Mouse (Mus musculus) activated CD4-positive, CD25-positive, alpha-beta regulatory T cell, adult 4 months (primary cell): ENCODE data around the gene Ubqln1. TPM values are rescaled to one million over a fixed set of nuclear protein-coding genes. Genes with fewer than 3 reads are reported as not detected.
"Not testable (repeated sequence)": the region's sequence is repeated elsewhere in the genome, so short reads cannot be mapped to it uniquely, and the experiment has no call there.

ENCODE experiments used
- ATAC-seq: one replicate; pipeline ENCODE4 v1.8.0; 2017
- polyA plus RNA-seq, 2 experiments: library from polyadenylated mRNA; unstranded; fragments of 100-300 nt; shearing (Covaris generic); gene quantifications; one replicate each; pipeline ENCODE4 v1.2.1; 2017

Ubqln1 gene
- polyA plus RNA-seq, 2 experiments from 2014 or later = 15.4 to 17.0 TPM

DNA sequence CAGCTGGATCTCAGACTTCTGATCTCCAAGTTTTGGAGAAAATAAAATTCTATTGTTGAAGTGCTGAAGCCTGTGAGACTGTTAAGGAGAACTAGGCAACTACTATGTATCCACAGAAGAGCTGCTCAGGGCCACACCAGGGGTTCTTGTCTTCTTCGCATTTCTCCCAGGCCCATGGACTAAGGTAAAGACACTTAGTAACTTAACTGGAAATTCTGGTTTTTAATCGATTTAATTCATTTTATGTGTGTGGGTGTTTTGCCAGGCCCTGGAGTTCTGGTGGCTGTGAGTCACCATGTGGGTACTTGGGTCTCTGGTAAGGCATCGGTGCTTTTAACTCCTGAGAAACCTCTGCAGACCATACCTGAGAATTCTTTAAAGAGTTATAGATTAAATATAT is 65.8 kb downstream of the Ubqln1 start:
- ATAC-seq = no peak

DNA sequence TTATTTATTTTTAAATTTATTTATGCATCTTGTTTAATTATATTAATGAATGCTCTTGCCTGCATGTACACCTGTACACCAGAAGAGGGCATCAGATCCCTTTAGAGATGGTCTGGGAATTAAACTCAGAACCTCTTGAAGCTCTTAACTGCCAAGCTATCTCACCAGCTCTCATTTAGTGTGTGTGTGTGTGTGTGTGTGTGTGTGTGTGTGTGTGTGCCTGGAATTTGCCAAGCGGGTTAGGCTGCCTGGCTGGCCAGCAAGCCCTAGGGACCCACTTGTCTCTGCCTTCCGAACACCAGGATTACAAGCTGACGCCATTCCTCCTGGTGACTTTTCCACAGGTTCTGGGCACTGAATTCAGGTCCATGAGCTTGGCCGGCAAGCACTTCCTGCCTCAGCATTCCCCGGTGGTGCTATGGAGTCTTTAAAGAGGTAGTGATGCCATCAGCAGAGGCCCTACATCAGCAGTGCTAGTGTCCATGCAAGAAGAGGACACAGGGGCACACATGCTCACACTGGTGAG is 66.4 kb downstream of the Ubqln1 start:
- ATAC-seq = peak; percentile 68

GRCm38 (mm10) chr13:58148256-58148831 is 67.1 kb downstream of the Ubqln1 start:
- ATAC-seq = peak; percentile 43

- no peak for ATAC-seq
Measured at GRCm38 (mm10) chr13:58147760-58148159, 67.7 kb downstream of the Ubqln1 start.

DNA sequence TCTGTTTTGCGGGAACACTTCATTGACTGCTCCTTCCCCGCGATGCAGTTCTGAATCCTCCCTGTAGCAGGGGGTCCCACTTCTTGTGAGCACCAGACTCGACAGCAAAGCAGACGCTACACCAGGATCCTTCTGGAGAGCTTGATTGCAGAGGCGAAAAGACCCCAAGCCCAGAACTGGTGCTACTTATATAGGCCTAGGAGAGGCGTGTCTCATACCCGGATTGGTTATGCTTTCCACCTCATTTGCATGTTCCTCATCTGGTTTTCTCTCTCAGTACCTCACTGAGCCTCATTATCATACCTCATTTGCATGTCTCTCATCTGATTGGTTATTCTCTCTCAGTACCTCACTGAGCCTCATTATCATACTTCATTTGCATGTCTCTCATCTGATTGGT is 68.8 kb downstream of the Ubqln1 start:
- not testable (repeated sequence) for ATAC-seq

GRCm38 (mm10) chr13:58131692-58132091 is 83.8 kb downstream of the Ubqln1 start:
- ATAC-seq = no peak

- no peak for ATAC-seq
Measured at GRCm38 (mm10) chr13:58129687-58130246, 85.7 kb downstream of the Ubqln1 start.

DNA sequence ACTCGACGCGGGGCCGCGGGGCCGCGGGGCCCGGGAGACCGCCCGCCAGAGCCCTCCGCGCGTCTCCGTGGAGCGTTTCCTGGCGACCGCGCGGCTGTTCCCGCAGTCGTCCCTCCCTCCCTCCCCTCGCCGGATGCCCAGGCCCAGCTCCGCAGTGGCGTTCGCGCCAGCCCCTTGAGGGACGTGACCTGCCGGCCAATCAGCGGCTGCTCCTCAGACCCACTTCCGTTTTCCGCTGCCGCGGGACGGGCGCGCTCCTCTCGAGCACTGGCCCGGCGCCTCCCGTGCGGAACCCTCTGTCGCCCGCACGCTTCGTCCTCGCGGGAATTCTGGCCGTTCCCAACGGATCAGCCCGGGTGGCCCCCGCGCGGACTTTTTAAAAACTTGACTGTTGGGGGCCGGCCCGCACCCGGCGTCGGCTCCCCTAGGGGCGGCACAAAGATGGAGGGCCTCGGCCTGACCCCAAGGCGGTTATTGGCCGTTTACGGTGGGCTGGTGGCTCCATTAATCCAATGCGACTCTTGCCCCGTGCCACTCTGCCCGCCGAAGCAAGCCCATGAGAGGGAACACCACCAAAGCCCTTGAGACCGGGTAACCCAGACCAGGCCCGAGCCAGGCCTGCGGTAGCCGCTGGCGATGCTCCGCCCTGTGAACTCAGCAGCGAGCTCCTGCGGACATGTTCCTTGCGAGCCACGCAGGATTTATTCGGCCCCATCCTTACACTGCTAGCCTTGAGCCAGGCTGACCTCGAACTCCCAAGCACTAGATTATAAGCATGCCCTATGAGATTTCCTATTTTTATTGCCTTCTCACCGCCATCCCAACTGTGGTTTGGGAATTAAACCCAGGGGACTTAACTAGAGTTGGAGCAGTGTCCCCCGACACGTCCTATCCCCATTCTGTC is 86.4 kb downstream of the Ubqln1 start:
- peak; percentile 78 for ATAC-seq

GRCm38 (mm10) chr13:58128396-58128767 is 87.1 kb downstream of the Ubqln1 start, which contains the start of gene Hnrnpa0:
Gene Hnrnpa0, minus strand, starts transcription at chr13:58128556.
- peak; percentile 73 for ATAC-seq

DNA sequence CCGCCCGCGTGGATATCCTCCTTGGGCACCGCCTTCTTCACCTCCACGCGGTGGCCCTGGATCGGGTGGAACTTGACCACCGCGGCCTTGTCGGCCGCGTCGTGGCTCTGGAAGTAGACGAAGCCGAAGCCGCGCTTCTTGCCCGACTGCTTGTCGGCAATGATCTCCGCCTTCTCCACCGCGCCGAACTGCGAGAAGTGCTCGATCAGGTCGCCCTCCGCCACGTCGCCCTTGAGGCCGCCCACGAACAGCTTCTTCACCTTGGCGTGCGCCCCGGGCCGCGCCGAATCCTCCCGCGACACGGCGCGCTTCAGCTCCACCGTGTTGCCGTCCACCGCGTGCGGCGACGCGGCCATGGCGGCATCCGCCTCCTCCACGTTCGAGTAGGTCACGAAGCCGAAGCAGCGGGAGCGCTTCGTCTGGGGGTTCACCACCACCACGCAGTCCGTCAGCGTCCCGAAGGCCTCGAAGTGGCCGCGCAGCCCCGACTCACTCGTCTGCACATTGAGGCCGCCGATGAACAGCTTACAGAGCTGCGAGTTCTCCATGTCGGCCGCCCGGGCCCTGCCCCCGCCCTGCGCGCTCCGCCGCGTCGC is 87.6 kb downstream of the Ubqln1 start:
- peak; percentile 8 for ATAC-seq

GRCm38 (mm10) chr13:58126862-58127765 is 88.3 kb downstream of the Ubqln1 start:
- no peak for ATAC-seq

Other genes starting within 250 kb of the Ubqln1 start
- 1 to 10 TPM; 7.0 to 9.8 TPM for gene Klhl3, start 102.1 kb downstream of the Ubqln1 start, polyA plus RNA-seq
- gene Hnrnpa0, start 87.1 kb downstream of the Ubqln1 start, polyA plus RNA-seq = 10 to 100 TPM; 20.5 to 32.4 TPM
- 100 to 1,000 TPM; 250 to 265 TPM for gene Idnk, start 58.0 kb downstream of the Ubqln1 start, polyA plus RNA-seq
- under 1 TPM; 0.22 to 0.74 TPM for gene Gkap1, start 60.0 kb upstream of the Ubqln1 start, polyA plus RNA-seq
- not detected for gene Kif27, start 143.5 kb upstream of the Ubqln1 start, polyA plus RNA-seq
- gene 2210016F16Rik, start 169.6 kb upstream of the Ubqln1 start, polyA plus RNA-seq = 10 to 100 TPM; 25.5 to 29.7 TPM
- 10 to 100 TPM; 24.5 to 25.2 TPM for gene Rmi1, start 186.6 kb upstream of the Ubqln1 start, polyA plus RNA-seq
- gene Hnrnpk, start 187.7 kb upstream of the Ubqln1 start, polyA plus RNA-seq = 1,000 to 10,000 TPM; 2,185 to 2,296 TPM